Mouse (Mus musculus) forebrain, embryonic 12.5 days (tissue): Measurements from ENCODE around the gene Lhfpl5. TPM values are rescaled to one million over a fixed set of nuclear protein-coding genes. Genes with fewer than 3 reads are reported as not detected.

Source experiments
- microRNA-seq: library from miRNA; unstranded; fragments of <30 nt; microRNA quantifications from one replicate; pipeline ENCODE4, GENCODE M21; 2017
- polyA plus RNA-seq: library from polyadenylated mRNA; unstranded; fragments of >200 nt; fragmentation: Nextera tagmentation; extraction: Ambion mirVana; gene quantifications from 2 replicates; pipeline ENCODE4 v1.2.1, GENCODE M21; 2016

Gene Lhfpl5
- polyA plus RNA-seq, 1 experiment from 2014 or later = 1.3 TPM

Small RNA genes within 50 kb of the gene (microRNA-seq; reads per million reads assigned to microRNA genes)
- gene Gm25195 = not detected
- not detected for gene Mir6969

Other genes starting within 250 kb of the Lhfpl5 start
- 370 and 384 TPM in 2 replicates for gene Rpl10a, start 247.2 kb upstream of the Lhfpl5 start, polyA plus RNA-seq
- gene Tead3, start 224.8 kb upstream of the Lhfpl5 start, polyA plus RNA-seq = 4.2 and 5.1 TPM in 2 replicates
- 3.5 and 4.0 TPM in 2 replicates for gene Tulp1, start 210.4 kb upstream of the Lhfpl5 start, polyA plus RNA-seq
- 34.9 and 37.4 TPM in 2 replicates for gene Fkbp5, start 58.1 kb upstream of the Lhfpl5 start, polyA plus RNA-seq
- gene Armc12, start 44.8 kb upstream of the Lhfpl5 start, polyA plus RNA-seq = not detected in 2 replicates
- gene Clpsl2, start 26.2 kb upstream of the Lhfpl5 start, polyA plus RNA-seq = not detected in 2 replicates
- gene Clps, start 14.9 kb upstream of the Lhfpl5 start, polyA plus RNA-seq = not detected in 2 replicates
- 124 and 130 TPM in 2 replicates for gene Srpk1, start 47.1 kb downstream of the Lhfpl5 start, polyA plus RNA-seq
- gene Slc26a8, start 114.6 kb downstream of the Lhfpl5 start, polyA plus RNA-seq = 0.80 and 0.90 TPM in 2 replicates
- 38.0 and 39.8 TPM in 2 replicates for gene Mapk14, start 115.7 kb downstream of the Lhfpl5 start, polyA plus RNA-seq
- gene AC170998.1, start 150.4 kb downstream of the Lhfpl5 start, polyA plus RNA-seq = 3.0 and 3.6 TPM in 2 replicates
- gene Mapk13, start 193.7 kb downstream of the Lhfpl5 start, polyA plus RNA-seq = 2.5 and 5.3 TPM in 2 replicates
- 14.4 and 16.2 TPM in 2 replicates for gene Brpf3, start 225.4 kb downstream of the Lhfpl5 start, polyA plus RNA-seq